Mouse (Mus musculus): ENCODE measurements around the gene Scnn1b.

Scnn1b gene

GRCm38 (mm10) chr7:121864858-121865585 is at the start of gene Scnn1b:
Gene Scnn1b, plus strand, starts transcription at chr7:121865038.
- DNase-seq = peak; percentile 59 to 72

- DNase-seq = no peak
Observed at GRCm38 (mm10) chr7:121821632-121822031, 43.2 kb upstream of the Scnn1b start.

- no peak for DNase-seq
Observed at GRCm38 (mm10) chr7:121828481-121828880, 36.4 kb upstream of the Scnn1b start.

GRCm38 (mm10) chr7:121835392-121835791 is 29.4 kb upstream of the Scnn1b start:
- DNase-seq = no peak

GRCm38 (mm10) chr7:121836827-121837226 is 28.0 kb upstream of the Scnn1b start:
- peak; percentile 70 to 80 for DNase-seq

GRCm38 (mm10) chr7:121840810-121841209 is 24.0 kb upstream of the Scnn1b start:
- DNase-seq = no peak

- DNase-seq = no peak
Observed at GRCm38 (mm10) chr7:121842234-121842633, 22.6 kb upstream of the Scnn1b start.

- no peak for DNase-seq
Observed at GRCm38 (mm10) chr7:121845964-121846363, 18.9 kb upstream of the Scnn1b start.

GRCm38 (mm10) chr7:121848537-121849168 is 16.2 kb upstream of the Scnn1b start:
- DNase-seq = peak in 1 of 2 experiments; percentile 34

- DNase-seq = no peak
Observed at GRCm38 (mm10) chr7:121857177-121857884, 7.5 kb upstream of the Scnn1b start.

- DNase-seq = no peak
Observed at GRCm38 (mm10) chr7:121858939-121859338, 5.9 kb upstream of the Scnn1b start.

GRCm38 (mm10) chr7:121871631-121872030 is 6.8 kb downstream of the Scnn1b start:
- DNase-seq = no peak

GRCm38 (mm10) chr7:121873998-121874397 is 9.2 kb downstream of the Scnn1b start:
- peak; percentile 26 to 56 for DNase-seq

GRCm38 (mm10) chr7:121874784-121875183 is 9.9 kb downstream of the Scnn1b start:
- no peak for DNase-seq

- peak; percentile 75 to 88 for DNase-seq
Observed at GRCm38 (mm10) chr7:121880246-121880645, 15.4 kb downstream of the Scnn1b start.

GRCm38 (mm10) chr7:121890636-121891360 is 26.0 kb downstream of the Scnn1b start:
- no peak for DNase-seq

- DNase-seq = peak in 1 of 2 experiments; percentile 35
Observed at GRCm38 (mm10) chr7:121896689-121897088, 31.9 kb downstream of the Scnn1b start.

- peak; percentile 38 to 50 for DNase-seq
Observed at GRCm38 (mm10) chr7:121899311-121899710, 34.5 kb downstream of the Scnn1b start.

- DNase-seq = no peak
Observed at GRCm38 (mm10) chr7:121899940-121900339, 35.1 kb downstream of the Scnn1b start.

- DNase-seq = no peak
Observed at GRCm38 (mm10) chr7:121902757-121903411, 38.0 kb downstream of the Scnn1b start.

- DNase-seq = peak in 1 of 2 experiments; percentile 35
Observed at GRCm38 (mm10) chr7:121906879-121907278, 42.0 kb downstream of the Scnn1b start.

GRCm38 (mm10) chr7:121912250-121912649 is 47.4 kb downstream of the Scnn1b start:
- DNase-seq = no peak
